Comparison of ENCODE assay signal across 8 mouse cellular contexts in genomic region chr11:97314751-97315503, GRCm38 (mm10). TPM values are rescaled to one million over a fixed set of nuclear protein-coding genes. Genes with fewer than 3 reads are reported as not detected.
DNase-seq lines count a peak whose midpoint lies in the region; TF ChIP-seq lines count a peak whose summit lies in the region.

No protein-coding gene starts in this region.

- WGBS in heart, adult 2 months, result 37% methylated on average over 8 of the region's 8 CpGs
- WGBS in hindbrain, embryonic 10.5 days, result 53% methylated on average over 8 of the region's 8 CpGs
- WGBS in macrophage (ENCODE audit: missing documents), result 33% methylated on average over 8 of the region's 8 CpGs
- 51% methylated on average over 8 of the region's 8 CpGs for WGBS in thymus, adult 2 months

- H3K27ac ChIP-seq in heart, adult 2 months, result peak overlapping the region; percentile 84
- peak overlapping the region; percentile 89 for H3K27ac ChIP-seq in hindbrain, embryonic 10.5 days
- peak overlapping the region; percentile 83 for H3K27ac ChIP-seq in macrophage
- H3K27ac ChIP-seq in thymus, adult 2 months (ENCODE audit: control insufficient read depth, insufficient read depth, low read length), result no peak overlapping the region

- no peaks in the 10 kb centered on the region for H3K27me3 ChIP-seq in heart, adult 2 months (ENCODE audit: control insufficient read depth, insufficient read depth, low read length)
- no peaks in the 10 kb centered on the region for H3K27me3 ChIP-seq in E14TG2a.4 (ENCODE audit: insufficient read depth, low read length)
- peaks cover 12% of the 10 kb centered on the region; the same call in 1 of the 2 replicates for H3K27me3 ChIP-seq in hindbrain, embryonic 10.5 days (ENCODE audit: insufficient read depth, poor library complexity, severe bottlenecking)
- no peaks in the 10 kb centered on the region; the same call in 1 of the 2 replicates for H3K27me3 ChIP-seq in thymus, adult 2 months (ENCODE audit: control insufficient read depth, insufficient read depth, low read length)

- no peaks in the 10 kb centered on the region for H3K79me2 ChIP-seq in heart, adult 2 months (replicated peaks; ENCODE audit: control insufficient read depth, insufficient read depth, low read length)
- H3K79me2 ChIP-seq in macrophage (ENCODE audit: inconsistent target), result peaks cover 13% of the 10 kb centered on the region; the same call in 1 of the 2 replicates

- H3K4me3 ChIP-seq in heart, adult 2 months, result peak overlapping the region; percentile 46
- H3K4me3 ChIP-seq in E14TG2a.4 (replicated peaks; ENCODE audit: low read length) (peak overlapping the region; percentile 65), macrophage (ENCODE audit: inconsistent target) (peak overlapping the region; percentile 14; the same call in 1 of the 2 replicates)
- H3K4me3 ChIP-seq in hindbrain, embryonic 10.5 days, result peak overlapping the region; percentile 62
- H3K4me3 ChIP-seq in thymus, adult 2 months (ENCODE audit: control insufficient read depth, insufficient read depth, low read length), result no peak overlapping the region

- TF ChIP-seq EP300 in heart, adult 2 months (IDR thresholded peaks at IDR 0.05; ENCODE audit: insufficient read depth, low read depth, low read length), result no peak

- H3K9me3 ChIP-seq in E14TG2a.4 (ENCODE audit: low read length), result no peaks in the 10 kb centered on the region
- no peaks in the 10 kb centered on the region for H3K9me3 ChIP-seq in hindbrain, embryonic 10.5 days

- H3K36me3 ChIP-seq in heart, adult 2 months (ENCODE audit: control insufficient read depth, insufficient read depth, low read length), result no peaks in the 10 kb centered on the region; the same call in 1 of the 2 replicates
- H3K36me3 ChIP-seq in E14TG2a.4 (ENCODE audit: insufficient read depth, low read length), result peaks cover 29% of the 10 kb centered on the region
- peaks cover 17% of the 10 kb centered on the region for H3K36me3 ChIP-seq in hindbrain, embryonic 10.5 days
- H3K36me3 ChIP-seq in macrophage (ENCODE audit: inconsistent target), result no peaks in the 10 kb centered on the region
- no peaks in the 10 kb centered on the region for H3K36me3 ChIP-seq in thymus, adult 2 months (ENCODE audit: control insufficient read depth, insufficient read depth, low read length)

- H3K4me1 ChIP-seq in heart, adult 2 months (ENCODE audit: control insufficient read depth, insufficient read depth, low read length), result no peaks in the 10 kb centered on the region; the same call in 1 of the 2 replicates
- H3K4me1 ChIP-seq in E14TG2a.4 (replicated peaks; ENCODE audit: low read depth, low read length), result peaks cover 54% of the 10 kb centered on the region
- peaks cover 29% of the 10 kb centered on the region for H3K4me1 ChIP-seq in hindbrain, embryonic 10.5 days (replicated peaks)
- H3K4me1 ChIP-seq in thymus, adult 2 months (replicated peaks; ENCODE audit: control insufficient read depth, insufficient read depth, low read length), result peaks cover 2% of the 10 kb centered on the region; the same call in 1 of the 2 replicates

- no peak for DNase-seq in heart, adult 2 months
- DNase-seq in heart, postnatal 14 days, result no peak
- DNase-seq in hindbrain, embryonic 10.5 days (ENCODE audit: low spot score), result no peak
- DNase-seq in embryo, embryonic 10 days (ENCODE audit: low spot score), result no peak
- DNase-seq in adrenal gland, postnatal 14 days, result no peak
- no peak for DNase-seq in thymus, adult 2 months

- intact Hi-C loops in heart, adult 2 months (cut with DNase I), result loop anchor here (1.0 to 5.0 kb wide), 2 partner anchors 34 to 128 kb away; partner anchors contain the start of gene Kpnb1
- intact Hi-C loops in heart, postnatal 14 days (cut with DNase I), result loop anchor here (2.0 to 10.0 kb wide), 4 partner anchors 34 to 118 kb away; partner anchors contain the start of gene Npepps

- TF ChIP-seq POLR2A in heart, adult 2 months (IDR thresholded peaks at IDR 0.05; ENCODE audit: insufficient read depth, low read depth, low read length), result no peak
- TF ChIP-seq POLR2A in thymus, adult 2 months (IDR thresholded peaks at IDR 0.05; ENCODE audit: control insufficient read depth, extremely low read depth, insufficient read depth, low read length, poor library complexity), result no peak

- no peak overlapping the region for H3K9ac ChIP-seq in heart, adult 2 months (ENCODE audit: low read depth, low read length)

- TF ChIP-seq CTCF in heart, adult 2 months (IDR thresholded peaks at IDR 0.05), result no peak
- TF ChIP-seq CTCF in E14TG2a.4 (conservative IDR thresholded peaks at IDR 0.05; ENCODE audit: low read length), result no peak
- no peak for TF ChIP-seq CTCF in thymus, adult 2 months (IDR thresholded peaks at IDR 0.05; ENCODE audit: borderline replicate concordance, control insufficient read depth, extremely low read depth, insufficient read depth, low read length, poor library complexity)

RNA-seq across cellular contexts. Expression of gene Mrpl45, which starts 0.6 kb away (rescaled TPM):
- total RNA-seq in heart, adult 2 months (2021), result 10 to 100 TPM; 48.9 to 62.5 TPM
- polyA plus RNA-seq in heart, adult 2 months (2012; rRNA removed), result 33.7 and 51.4 TPM in 2 replicates
- total RNA-seq in heart, postnatal 14 days (2021), result 10 to 100 TPM; 42.7 to 51.2 TPM
- polyA plus RNA-seq in hindbrain, embryonic 10.5 days (2016; fragmentation: Nextera tagmentation; extraction: Ambion mirVana), result 50.8 and 63.5 TPM in 2 replicates
- 10 to 100 TPM in 22 of 26 experiments, 1 to 10 TPM in 4; 5.7 to 26.2 (median 13.2) TPM for total RNA-seq in macrophage (2018; cell fraction: chromatin; rRNA removed)
- total RNA-seq in macrophage (2018; cell fraction: cytosol; rRNA removed), result 10 to 100 TPM; 13.7 to 35.9 (median 24.1) TPM
- total RNA-seq in macrophage (2018; cell fraction: nucleus; rRNA removed), result 10 to 100 TPM in 19 of 26 experiments, 1 to 10 TPM in 7; 7.0 to 20.3 (median 13.1) TPM
- 18.4 to 24.4 TPM (median 20.9 TPM) in 3 replicates for polyA plus RNA-seq in macrophage (2018)
- total RNA-seq in adrenal gland, postnatal 14 days (2021), result 43.5 and 46.0 TPM in 2 replicates
- 13.2 and 14.1 TPM in 2 replicates for polyA plus RNA-seq in thymus, adult 2 months (2012; rRNA removed)

RNA-seq across cellular contexts. Expression of gene Npepps, which starts 34.5 kb away (rescaled TPM):
- total RNA-seq in heart, adult 2 months (2021), result 10 to 100 TPM; 77.7 to 80.1 TPM
- polyA plus RNA-seq in heart, adult 2 months (2012; rRNA removed), result 24.1 and 38.2 TPM in 2 replicates
- 10 to 100 TPM; 65.4 to 70.8 TPM for total RNA-seq in heart, postnatal 14 days (2021)
- polyA plus RNA-seq in hindbrain, embryonic 10.5 days (2016; fragmentation: Nextera tagmentation; extraction: Ambion mirVana), result 98.7 and 103 TPM in 2 replicates
- 100 to 1,000 TPM; 221 to 525 (median 361) TPM for total RNA-seq in macrophage (2018; cell fraction: chromatin; rRNA removed)
- total RNA-seq in macrophage (2018; cell fraction: cytosol; rRNA removed), result 10 to 100 TPM; 32.8 to 72.7 (median 54.2) TPM
- total RNA-seq in macrophage (2018; cell fraction: nucleus; rRNA removed), result 100 to 1,000 TPM in 25 of 26 experiments, 10 to 100 TPM in 1; 85.7 to 382 (median 167) TPM
- 33.4 to 65.0 TPM (median 53.5 TPM) in 3 replicates for polyA plus RNA-seq in macrophage (2018)
- total RNA-seq in adrenal gland, postnatal 14 days (2021), result 73.2 and 74.2 TPM in 2 replicates
- polyA plus RNA-seq in thymus, adult 2 months (2012; rRNA removed), result 36.9 and 42.9 TPM in 2 replicates

RNA-seq across cellular contexts. Expression of gene Gpr179, which starts 37.0 kb away (rescaled TPM):
- total RNA-seq in heart, adult 2 months (2021), result under 1 TPM; 0.05 to 0.08 TPM
- 0.03 TPM in 1 of 2 replicates, not detected in the other for polyA plus RNA-seq in heart, adult 2 months (2012; rRNA removed)
- under 1 TPM; 0.02 to 0.05 TPM for total RNA-seq in heart, postnatal 14 days (2021)
- 0.07 and 0.09 TPM in 2 replicates for polyA plus RNA-seq in hindbrain, embryonic 10.5 days (2016; fragmentation: Nextera tagmentation; extraction: Ambion mirVana)
- total RNA-seq in macrophage (2018; cell fraction: chromatin; rRNA removed), result under 1 TPM in 21 of 26 experiments, not detected in 5; 0.04 to 0.35 (median 0.11) TPM
- total RNA-seq in macrophage (2018; cell fraction: cytosol; rRNA removed), result under 1 TPM in 21 of 26 experiments, not detected in 5; under 0.01 to 0.07 (median 0.03) TPM
- under 1 TPM in 16 of 26 experiments, not detected in 10; 0.05 to 0.17 (median 0.10) TPM for total RNA-seq in macrophage (2018; cell fraction: nucleus; rRNA removed)
- polyA plus RNA-seq in macrophage (2018), result 0.01 TPM in 1 of 3 replicates, not detected in the others
- 2.8 and 3.3 TPM in 2 replicates for total RNA-seq in adrenal gland, postnatal 14 days (2021)
- polyA plus RNA-seq in thymus, adult 2 months (2012; rRNA removed), result 0.54 and 0.70 TPM in 2 replicates

RNA-seq across cellular contexts. Expression of gene Socs7, which starts 47.4 kb away (rescaled TPM):
- 10 to 100 TPM; 21.4 to 22.8 TPM for total RNA-seq in heart, adult 2 months (2021)
- polyA plus RNA-seq in heart, adult 2 months (2012; rRNA removed), result 8.9 and 18.6 TPM in 2 replicates
- total RNA-seq in heart, postnatal 14 days (2021), result 10 to 100 TPM; 16.1 to 19.6 TPM
- polyA plus RNA-seq in hindbrain, embryonic 10.5 days (2016; fragmentation: Nextera tagmentation; extraction: Ambion mirVana), result 3.9 and 4.6 TPM in 2 replicates
- 100 to 1,000 TPM in 1 of 26 experiments, 10 to 100 TPM in 25; 12.8 to 110 (median 21.7) TPM for total RNA-seq in macrophage (2018; cell fraction: chromatin; rRNA removed)
- 10 to 100 TPM in 25 of 26 experiments, 1 to 10 TPM in 1; 9.1 to 35.3 (median 11.7) TPM for total RNA-seq in macrophage (2018; cell fraction: cytosol; rRNA removed)
- total RNA-seq in macrophage (2018; cell fraction: nucleus; rRNA removed), result 100 to 1,000 TPM in 1 of 26 experiments, 10 to 100 TPM in 25; 16.4 to 127 (median 20.6) TPM
- 6.2 to 10.1 TPM (median 7.0 TPM) in 3 replicates for polyA plus RNA-seq in macrophage (2018)
- total RNA-seq in adrenal gland, postnatal 14 days (2021), result 18.3 TPM in 2 replicates
- polyA plus RNA-seq in thymus, adult 2 months (2012; rRNA removed), result 17.3 and 17.8 TPM in 2 replicates
